Mouse (Mus musculus): Measurements from ENCODE around the gene Gpr137. TPM values are rescaled to one million over a fixed set of nuclear protein-coding genes. Genes with fewer than 3 reads are reported as not detected.
"Not testable (repeated sequence)": the region's sequence is repeated elsewhere in the genome, so short reads cannot be mapped to it uniquely, and the experiment has no call there.

The Gpr137 gene
- total RNA-seq, 2 experiments from 2014 or later: 103 to 106 TPM

GRCm38 (mm10) chr19:6909021-6909420 is 33.3 kb downstream of the Gpr137 start:
- no peak for DNase-seq (ENCODE audit: extremely low spot score in 1 of 2, low spot score in 1 of 2)

- DNase-seq (ENCODE audit: extremely low spot score in 1 of 2, low spot score in 1 of 2): no peak
Measured at GRCm38 (mm10) chr19:6907811-6908540, 34.3 kb downstream of the Gpr137 start.

GRCm38 (mm10) chr19:6907094-6907493 is 35.2 kb downstream of the Gpr137 start:
- DNase-seq (ENCODE audit: extremely low spot score in 1 of 2, low spot score in 1 of 2): no peak

GRCm38 (mm10) chr19:6906199-6906598 is 36.1 kb downstream of the Gpr137 start:
- no peak for DNase-seq (ENCODE audit: extremely low spot score in 1 of 2, low spot score in 1 of 2)

GRCm38 (mm10) chr19:6905498-6906159 is 36.7 kb downstream of the Gpr137 start:
- no peak for DNase-seq (ENCODE audit: extremely low spot score in 1 of 2, low spot score in 1 of 2)

GRCm38 (mm10) chr19:6904846-6905245 is 37.4 kb downstream of the Gpr137 start:
- DNase-seq (ENCODE audit: extremely low spot score in 1 of 2, low spot score in 1 of 2): no peak

- DNase-seq (ENCODE audit: extremely low spot score in 1 of 2, low spot score in 1 of 2): no peak
Measured at GRCm38 (mm10) chr19:6903031-6903430, 39.2 kb downstream of the Gpr137 start.

GRCm38 (mm10) chr19:6899641-6900040 is 42.6 kb downstream of the Gpr137 start:
- no peak for DNase-seq (ENCODE audit: extremely low spot score in 1 of 2, low spot score in 1 of 2)

- DNase-seq (ENCODE audit: extremely low spot score in 1 of 2, low spot score in 1 of 2): not testable (repeated sequence)
Measured at GRCm38 (mm10) chr19:6895608-6896305, 46.5 kb downstream of the Gpr137 start.

- no peak for DNase-seq (ENCODE audit: extremely low spot score in 1 of 2, low spot score in 1 of 2)
Measured at GRCm38 (mm10) chr19:6893731-6894451, 48.4 kb downstream of the Gpr137 start.

GRCm38 (mm10) chr19:6892512-6892911 is 49.8 kb downstream of the Gpr137 start:
- no peak for DNase-seq (ENCODE audit: extremely low spot score in 1 of 2, low spot score in 1 of 2)

Small RNA genes within 50 kb of the gene (microRNA-seq; reads per million reads assigned to microRNA genes)
- 6.0 to 9.2 reads per million in 2 experiments for gene Mir6990

Other genes starting within 250 kb of the Gpr137 start
- 10 to 100 TPM; 32.0 to 34.7 TPM for gene Rps6ka4, start 101.8 kb downstream of the Gpr137 start, total RNA-seq (2021)
- gene Ccdc88b, start 84.3 kb downstream of the Gpr137 start, total RNA-seq (2021): 10 to 100 TPM in 1 of 2 experiments, 1 to 10 TPM in 1; 7.5 to 11.9 TPM
- 10 to 100 TPM; 40.7 to 43.9 TPM for gene Trmt112, start 32.8 kb downstream of the Gpr137 start, total RNA-seq (2021)
- gene Prdx5, start 32.4 kb downstream of the Gpr137 start, total RNA-seq (2021): 100 to 1,000 TPM; 384 to 436 TPM
- 10 to 100 TPM; 56.2 to 57.7 TPM for gene Esrra, start 20.7 kb downstream of the Gpr137 start, total RNA-seq (2021)
- gene Catsperz, start 17.1 kb downstream of the Gpr137 start, total RNA-seq (2021): 10 to 100 TPM; 11.0 to 12.1 TPM
- 10 to 100 TPM; 18.4 to 20.2 TPM for gene Kcnk4, start 8.0 kb downstream of the Gpr137 start, total RNA-seq (2021)
- gene Bad, start 619 bp downstream of the Gpr137 start, total RNA-seq (2021): 10 to 100 TPM; 42.7 to 44.5 TPM
- 10 to 100 TPM; 63.3 to 69.8 TPM for gene Ppp1r14b, start 32.5 kb upstream of the Gpr137 start, total RNA-seq (2021)
- gene Plcb3, start 34.0 kb upstream of the Gpr137 start, total RNA-seq (2021): 10 to 100 TPM; 14.8 to 16.0 TPM
- gene Fkbp2, start 38.0 kb upstream of the Gpr137 start, total RNA-seq (2021): 10 to 100 TPM; 88.6 to 93.9 TPM
- gene Vegfb, start 45.2 kb upstream of the Gpr137 start, total RNA-seq (2021): 10 to 100 TPM; 83.2 to 85.2 TPM
- 10 to 100 TPM; 21.9 to 23.5 TPM for gene Dnajc4, start 50.1 kb upstream of the Gpr137 start, total RNA-seq (2021)
- gene Nudt22, start 53.6 kb upstream of the Gpr137 start, total RNA-seq (2021): 10 to 100 TPM; 13.5 to 14.9 TPM
- gene Trpt1, start 53.7 kb upstream of the Gpr137 start, total RNA-seq (2021): 10 to 100 TPM; 16.1 to 18.8 TPM
- 1 to 10 TPM; 4.3 to 4.6 TPM for gene Fermt3, start 77.0 kb upstream of the Gpr137 start, total RNA-seq (2021)
- gene Stip1, start 97.5 kb upstream of the Gpr137 start, total RNA-seq (2021): 100 to 1,000 TPM; 169 to 202 TPM
- 10 to 100 TPM; 16.4 to 22.0 TPM for gene Macrod1, start 114.3 kb upstream of the Gpr137 start, total RNA-seq (2021)
- 10 to 100 TPM; 18.3 to 21.2 TPM for gene Flrt1, start 163.2 kb upstream of the Gpr137 start, total RNA-seq (2021)